Mouse (Mus musculus): Measurements from ENCODE around the gene Sdha. TPM values are rescaled to one million over a fixed set of nuclear protein-coding genes. Genes with fewer than 3 reads are reported as not detected.

Sdha gene
- polyA plus RNA-seq, 2 experiments = 78.7 to 118 TPM

- ATAC-seq (ENCODE audit: insufficient read depth) = peak; percentile 70; the same call in 1 of the 2 replicates
- Histone ChIP-seq H3K9ac (replicated peaks) (no peak within 1 kb of the TSS), H3K4me3 (ENCODE audit: insufficient read depth in 1 of 2, low read depth in 2 of 2, low read length in 2 of 2) (no peak within 1 kb of the TSS), H3K4me1 (replicated peaks; ENCODE audit: control insufficient read depth in 2 of 2, insufficient read depth in 2 of 2, low read length in 1 of 2) (no peaks in the 10 kb centered on the region), H3K4me2 (ENCODE audit: low read depth) (peak within 1 kb of the TSS; percentile 28), H3K9me3 (ENCODE audit: control insufficient read depth, low read length) (no peaks in the 10 kb centered on the region), H3K27me3 (ENCODE audit: control insufficient read depth, insufficient read depth, low read length) (peaks cover 5% of the 10 kb centered on the region), H3K36me3 (replicated peaks; ENCODE audit: control insufficient read depth, insufficient read depth, low read depth) (no peaks in the 10 kb centered on the region), H3K27ac (no peak within 1 kb of the TSS)
- WGBS (ENCODE audit: insufficient replicate concordance) = under 1% methylated on average over 27 of the region's 27 CpGs
- TF ChIP-seq EP300 (IDR thresholded peaks at IDR 0.05; ENCODE audit: low read depth) (no peak), CTCF (IDR thresholded peaks at IDR 0.05; ENCODE audit: low read depth) (peak; percentile 69)
- DNase-seq (ENCODE audit: low read depth in 3 of 3, low spot score in 3 of 3) = peak in 1 of 3 experiments; percentile 35
Measured at GRCm38 (mm10) chr13:74292167-74292566, 57.9 kb downstream of the Sdha start, which contains the start of gene Ahrr. Ahrr (minus strand) TSS chr13:74292331.

GRCm38 (mm10) chr13:74289646-74290045 is 60.4 kb downstream of the Sdha start:
- TF ChIP-seq CTCF (IDR thresholded peaks at IDR 0.05; ENCODE audit: low read depth) (no peak), EP300 (IDR thresholded peaks at IDR 0.05; ENCODE audit: low read depth) (no peak)
- no peak overlapping the region for H3K4me2 ChIP-seq (ENCODE audit: low read depth)
- H3K27me3 ChIP-seq (ENCODE audit: control insufficient read depth, insufficient read depth, low read length) = peaks cover 5% of the 10 kb centered on the region
- WGBS (ENCODE audit: insufficient replicate concordance) = 56% methylated on average over 5 of the region's 5 CpGs
- no peak overlapping the region for H3K9ac ChIP-seq (replicated peaks)
- H3K4me3 ChIP-seq (ENCODE audit: insufficient read depth in 1 of 2, low read depth in 2 of 2, low read length in 2 of 2) = no peak overlapping the region
- no peak overlapping the region for H3K27ac ChIP-seq
- H3K9me3 ChIP-seq (ENCODE audit: control insufficient read depth, low read length) = no peaks in the 10 kb centered on the region
- no peak for ATAC-seq (ENCODE audit: insufficient read depth)
- H3K4me1 ChIP-seq (replicated peaks; ENCODE audit: control insufficient read depth in 2 of 2, insufficient read depth in 2 of 2, low read length in 1 of 2) = no peaks in the 10 kb centered on the region
- H3K36me3 ChIP-seq (replicated peaks; ENCODE audit: control insufficient read depth, insufficient read depth, low read depth) = no peaks in the 10 kb centered on the region
- no peak for DNase-seq (ENCODE audit: low read depth in 3 of 3, low spot score in 3 of 3)

- no peaks in the 10 kb centered on the region for H3K27me3 ChIP-seq (ENCODE audit: control insufficient read depth, insufficient read depth, low read length)
- H3K36me3 ChIP-seq (replicated peaks; ENCODE audit: control insufficient read depth, insufficient read depth, low read depth) = no peaks in the 10 kb centered on the region
- H3K4me2 ChIP-seq (ENCODE audit: low read depth) = no peak overlapping the region
- 47% methylated on average over 2 of the region's 2 CpGs for WGBS (ENCODE audit: insufficient replicate concordance)
- no peaks in the 10 kb centered on the region for H3K4me1 ChIP-seq (replicated peaks; ENCODE audit: control insufficient read depth in 2 of 2, insufficient read depth in 2 of 2, low read length in 1 of 2)
- H3K9me3 ChIP-seq (ENCODE audit: control insufficient read depth, low read length) = no peaks in the 10 kb centered on the region
- ATAC-seq (ENCODE audit: insufficient read depth) (no peak), DNase-seq (ENCODE audit: low read depth in 3 of 3, low spot score in 3 of 3) (no peak)
- no peak overlapping the region for H3K9ac ChIP-seq (replicated peaks)
- TF ChIP-seq EP300 (IDR thresholded peaks at IDR 0.05; ENCODE audit: low read depth) (no peak), CTCF (IDR thresholded peaks at IDR 0.05; ENCODE audit: low read depth) (no peak)
- no peak overlapping the region for H3K4me3 ChIP-seq (ENCODE audit: insufficient read depth in 1 of 2, low read depth in 2 of 2, low read length in 2 of 2)
- no peak overlapping the region for H3K27ac ChIP-seq
Measured at GRCm38 (mm10) chr13:74282299-74282698, 67.8 kb downstream of the Sdha start.

GRCm38 (mm10) chr13:74275726-74276125 is 74.4 kb downstream of the Sdha start:
- Histone ChIP-seq H3K4me1 (replicated peaks; ENCODE audit: control insufficient read depth in 2 of 2, insufficient read depth in 2 of 2, low read length in 1 of 2) (peaks cover 18 to 23% of the 10 kb centered on the region in 2 experiments), H3K4me3 (ENCODE audit: insufficient read depth in 1 of 2, low read depth in 2 of 2, low read length in 2 of 2) (no peak overlapping the region), H3K4me2 (ENCODE audit: low read depth) (peak overlapping the region; percentile 34), H3K9me3 (ENCODE audit: control insufficient read depth, low read length) (no peaks in the 10 kb centered on the region), H3K36me3 (replicated peaks; ENCODE audit: control insufficient read depth, insufficient read depth, low read depth) (no peaks in the 10 kb centered on the region), H3K27ac (peak overlapping the region; percentile 71), H3K9ac (replicated peaks) (peak overlapping the region; percentile 9; the same call in 1 of the 2 replicates), H3K27me3 (ENCODE audit: control insufficient read depth, insufficient read depth, low read length) (no peaks in the 10 kb centered on the region)
- ATAC-seq (ENCODE audit: insufficient read depth) (peak; percentile 84), DNase-seq (ENCODE audit: low read depth in 3 of 3, low spot score in 3 of 3) (peak; percentile 31 to 42 (median 37))
- TF ChIP-seq EP300 (IDR thresholded peaks at IDR 0.05; ENCODE audit: low read depth) (peak; percentile 44), CTCF (IDR thresholded peaks at IDR 0.05; ENCODE audit: low read depth) (no peak)
- WGBS (ENCODE audit: insufficient replicate concordance) = 13% methylated on average over 4 of the region's 4 CpGs

Other genes with a start within 250 kb of the Sdha start
- not detected in 2 replicates for gene Slc9a3, start 228.8 kb downstream of the Sdha start, polyA plus RNA-seq (2012; rRNA removed)
- not detected in 2 replicates for gene Slc9a3, start 228.8 kb downstream of the Sdha start, polyA plus RNA-seq (2014; fragmentation: Nextera tagmentation; extraction: Ambion mirVana)
- gene Exoc3, start 141.5 kb downstream of the Sdha start, polyA plus RNA-seq (2012; rRNA removed) = 8.7 and 10.4 TPM in 2 replicates
- gene Exoc3, start 141.5 kb downstream of the Sdha start, polyA plus RNA-seq (2014; fragmentation: Nextera tagmentation; extraction: Ambion mirVana) = 31.0 and 32.9 TPM in 2 replicates
- gene Ahrr, start 57.9 kb downstream of the Sdha start, polyA plus RNA-seq (2012; rRNA removed) = 0.05 and 0.08 TPM in 2 replicates
- 0.05 and 0.17 TPM in 2 replicates for gene Ahrr, start 57.9 kb downstream of the Sdha start, polyA plus RNA-seq (2014; fragmentation: Nextera tagmentation; extraction: Ambion mirVana)
- gene Pdcd6, start 32.7 kb downstream of the Sdha start, polyA plus RNA-seq (2012; rRNA removed) = 49.8 and 56.0 TPM in 2 replicates
- 73.4 and 80.9 TPM in 2 replicates for gene Pdcd6, start 32.7 kb downstream of the Sdha start, polyA plus RNA-seq (2014; fragmentation: Nextera tagmentation; extraction: Ambion mirVana)
- gene Ccdc127, start within 50 bp of the Sdha start, polyA plus RNA-seq (2012; rRNA removed) = 2.1 and 4.4 TPM in 2 replicates
- gene Ccdc127, start within 50 bp of the Sdha start, polyA plus RNA-seq (2014; fragmentation: Nextera tagmentation; extraction: Ambion mirVana) = 16.2 and 16.7 TPM in 2 replicates
- gene Lrrc14b, start 13.7 kb upstream of the Sdha start, polyA plus RNA-seq (2012; rRNA removed) = 0.01 and 0.02 TPM in 2 replicates
- gene Lrrc14b, start 13.7 kb upstream of the Sdha start, polyA plus RNA-seq (2014; fragmentation: Nextera tagmentation; extraction: Ambion mirVana) = not detected in 2 replicates
- gene Zfp72, start 40.6 kb upstream of the Sdha start, polyA plus RNA-seq (2012; rRNA removed) = 0.19 and 0.23 TPM in 2 replicates
- gene Zfp72, start 40.6 kb upstream of the Sdha start, polyA plus RNA-seq (2014; fragmentation: Nextera tagmentation; extraction: Ambion mirVana) = 0.87 and 0.88 TPM in 2 replicates
- 43.4 and 91.5 TPM in 2 replicates for gene Ftl1-ps1, start 49.4 kb upstream of the Sdha start, polyA plus RNA-seq (2012; rRNA removed)
- gene Ftl1-ps1, start 49.4 kb upstream of the Sdha start, polyA plus RNA-seq (2014; fragmentation: Nextera tagmentation; extraction: Ambion mirVana) = 86.3 and 88.3 TPM in 2 replicates
- gene Zfp825, start 143.7 kb upstream of the Sdha start, polyA plus RNA-seq (2012; rRNA removed) = 1.7 and 3.5 TPM in 2 replicates
- 7.8 and 8.0 TPM in 2 replicates for gene Zfp825, start 143.7 kb upstream of the Sdha start, polyA plus RNA-seq (2014; fragmentation: Nextera tagmentation; extraction: Ambion mirVana)

Data from liver, embryonic 14.5 days (tissue).